Mouse (Mus musculus) embryonic facial prominence, embryonic 15.5 days (tissue): ENCODE measurements at regions not wholly inside any gene's neighbourhood (a gene's known extent, or its start where the extent isn't known, plus 50 kb on each side); places are given as distances from the start of the nearest gene placed in this dataset.

ENCODE experiments used
- ATAC-seq: fragments of 200-750 bp; cut with Nextera tagmentation; 2 replicates; pipeline ENCODE4 v1.8.0; 2017; ENCODE audit warnings: low read depth, moderate TSS enrichment; ENCODE audit not compliant: insufficient number of reproducible peaks, low FRiP score, low TSS enrichment
- H3K27ac ChIP-seq: fragments of 300-500 bp; sonication (generic); replicated peaks from 2 replicates; pipeline ENCODE4 v1.5.1; 2015; ENCODE audit warnings: mild to moderate bottlenecking, inconsistent platforms
- H3K27me3 ChIP-seq: fragments of 300-500 bp; sonication (generic); 2 replicates; pipeline ENCODE4 v1.6.1; 2015; ENCODE audit warnings: inconsistent platforms
- H3K36me3 ChIP-seq: fragments of 300-500 bp; sonication (generic); 2 replicates; pipeline ENCODE4 v1.6.1; 2015; ENCODE audit warnings: mild to moderate bottlenecking, inconsistent platforms
- H3K4me1 ChIP-seq: fragments of 300-500 bp; sonication (generic); 2 replicates; pipeline ENCODE4 v1.6.1; 2015; ENCODE audit warnings: inconsistent platforms
- H3K4me2 ChIP-seq: fragments of 300-500 bp; sonication (generic); replicated peaks from 2 replicates; pipeline ENCODE4 v1.6.1; 2015; ENCODE audit warnings: mild to moderate bottlenecking, inconsistent platforms
- H3K4me3 ChIP-seq: fragments of 300-500 bp; sonication (generic); replicated peaks from 2 replicates; pipeline ENCODE4 v1.5.1; 2015; ENCODE audit warnings: mild to moderate bottlenecking, inconsistent platforms
- H3K9ac ChIP-seq: fragments of 300-500 bp; sonication (generic); 2 replicates; pipeline ENCODE4 v1.6.1; 2015; ENCODE audit warnings: inconsistent platforms
- H3K9me3 ChIP-seq: fragments of 300-500 bp; sonication (generic); replicated peaks from 2 replicates; pipeline ENCODE4 v1.6.1; 2016; ENCODE audit warnings: inconsistent platforms
- WGBS: fragments of 180-500 bp; shearing (Covaris S2); methylation state at CpG from one replicate; pipeline ENCODE4 v1.1.7; 2015; 5-methylcytosine and 5-hydroxymethylcytosine counted together

- 73% methylated on average over 2 of the region's 2 CpGs for WGBS
- Histone ChIP-seq H3K36me3 (no peaks in the 10 kb centered on the region), H3K27ac (no peak overlapping the region)
Observed at GRCm38 (mm10) chr2:133456785-133457184, 95.2 kb upstream of the Bmp2 start.

GRCm38 (mm10) chr2:133458735-133459134 lies 93.2 kb upstream of the Bmp2 start:
- Histone ChIP-seq H3K27me3 (no peaks in the 10 kb centered on the region), H3K4me1 (no peaks in the 10 kb centered on the region), H3K4me3 (no peak overlapping the region), H3K9ac (no peak overlapping the region), H3K36me3 (no peaks in the 10 kb centered on the region), H3K4me2 (no peak overlapping the region), H3K27ac (no peak overlapping the region), H3K9me3 (no peaks in the 10 kb centered on the region)
- no peak for ATAC-seq
- WGBS: 52% methylated on average over 2 of the region's 2 CpGs

More at GRCm38 (mm10) chr2:133456785-133457184, 95.2 kb upstream of the Bmp2 start:
- Histone ChIP-seq H3K9ac (no peak overlapping the region), H3K9me3 (no peaks in the 10 kb centered on the region), H3K27me3 (no peaks in the 10 kb centered on the region), H3K4me3 (no peak overlapping the region), H3K4me2 (no peak overlapping the region), H3K4me1 (no peaks in the 10 kb centered on the region)
- no peak for ATAC-seq

- Histone ChIP-seq H3K4me2 (no peak overlapping the region), H3K9ac (no peak overlapping the region), H3K27ac (no peak overlapping the region), H3K27me3 (no peaks in the 10 kb centered on the region), H3K9me3 (no peaks in the 10 kb centered on the region), H3K36me3 (no peaks in the 10 kb centered on the region), H3K4me1 (no peaks in the 10 kb centered on the region), H3K4me3 (no peak overlapping the region)
- WGBS: 64% methylated on average over 7 of the region's 7 CpGs
- ATAC-seq: no peak
Observed at GRCm38 (mm10) chr2:133460814-133461213, 91.1 kb upstream of the Bmp2 start.

- Histone ChIP-seq H3K27ac (no peak overlapping the region), H3K36me3 (no peaks in the 10 kb centered on the region), H3K4me1 (no peaks in the 10 kb centered on the region), H3K9ac (no peak overlapping the region), H3K4me3 (no peak overlapping the region), H3K4me2 (no peak overlapping the region), H3K27me3 (no peaks in the 10 kb centered on the region), H3K9me3 (no peaks in the 10 kb centered on the region)
- WGBS: 91% methylated on average over 2 of the region's 2 CpGs
- no peak for ATAC-seq
Observed at GRCm38 (mm10) chr2:133462378-133462777, 89.6 kb upstream of the Bmp2 start.

- Histone ChIP-seq H3K4me2 (no peak overlapping the region), H3K9ac (no peak overlapping the region), H3K27ac (no peak overlapping the region), H3K4me1 (no peaks in the 10 kb centered on the region), H3K4me3 (no peak overlapping the region), H3K27me3 (no peaks in the 10 kb centered on the region), H3K36me3 (no peaks in the 10 kb centered on the region), H3K9me3 (no peaks in the 10 kb centered on the region)
- ATAC-seq: no peak
- WGBS: 82% methylated on average over 9 of the region's 9 CpGs
Observed at GRCm38 (mm10) chr2:133467170-133468168, 84.5 kb upstream of the Bmp2 start.

GRCm38 (mm10) chr2:133472966-133473744 lies 78.8 kb upstream of the Bmp2 start:
- WGBS: 61% methylated on average over 5 of the region's 5 CpGs
- Histone ChIP-seq H3K27ac (no peak overlapping the region), H3K27me3 (no peaks in the 10 kb centered on the region), H3K9ac (no peak overlapping the region), H3K9me3 (no peaks in the 10 kb centered on the region), H3K4me2 (no peak overlapping the region), H3K36me3 (no peaks in the 10 kb centered on the region), H3K4me3 (no peak overlapping the region), H3K4me1 (no peaks in the 10 kb centered on the region)
- no peak for ATAC-seq

- no peak overlapping the region for H3K4me2 ChIP-seq
- WGBS: 63% methylated on average over 1 of the region's 1 CpGs
- no peak overlapping the region for H3K4me3 ChIP-seq
- no peaks in the 10 kb centered on the region for H3K36me3 ChIP-seq
- no peak overlapping the region for H3K27ac ChIP-seq
- ATAC-seq: no peak
- no peak overlapping the region for H3K9ac ChIP-seq
- no peaks in the 10 kb centered on the region for H3K27me3 ChIP-seq
- H3K4me1 ChIP-seq: no peaks in the 10 kb centered on the region
- no peaks in the 10 kb centered on the region for H3K9me3 ChIP-seq
Observed at GRCm38 (mm10) chr2:133474174-133474573, 77.8 kb upstream of the Bmp2 start.

- WGBS: 81% methylated on average over 3 of the region's 3 CpGs
- Histone ChIP-seq H3K27me3 (no peaks in the 10 kb centered on the region), H3K9me3 (no peaks in the 10 kb centered on the region), H3K36me3 (no peaks in the 10 kb centered on the region), H3K27ac (no peak overlapping the region), H3K4me2 (no peak overlapping the region), H3K4me1 (no peaks in the 10 kb centered on the region), H3K4me3 (no peak overlapping the region), H3K9ac (no peak overlapping the region)
- ATAC-seq: no peak
Observed at GRCm38 (mm10) chr2:133480870-133481269, 71.1 kb upstream of the Bmp2 start.

- Histone ChIP-seq H3K36me3 (no peaks in the 10 kb centered on the region), H3K9ac (no peak overlapping the region), H3K4me1 (no peaks in the 10 kb centered on the region), H3K4me2 (no peak overlapping the region), H3K9me3 (no peaks in the 10 kb centered on the region), H3K27me3 (no peaks in the 10 kb centered on the region), H3K27ac (no peak overlapping the region), H3K4me3 (no peak overlapping the region)
- ATAC-seq: no peak
- 80% methylated on average over 6 of the region's 6 CpGs for WGBS
Observed at GRCm38 (mm10) chr2:133481305-133481704, 70.7 kb upstream of the Bmp2 start.

- no peak overlapping the region for H3K4me2 ChIP-seq
- H3K27ac ChIP-seq: no peak overlapping the region
- 77% methylated on average over 3 of the region's 3 CpGs for WGBS
- no peaks in the 10 kb centered on the region for H3K4me1 ChIP-seq
- H3K4me3 ChIP-seq: no peak overlapping the region
- H3K27me3 ChIP-seq: no peaks in the 10 kb centered on the region
- H3K36me3 ChIP-seq: no peaks in the 10 kb centered on the region
- H3K9ac ChIP-seq: no peak overlapping the region
- H3K9me3 ChIP-seq: no peaks in the 10 kb centered on the region
- no peak for ATAC-seq
Observed at GRCm38 (mm10) chr2:133481785-133482184, 70.2 kb upstream of the Bmp2 start.

GRCm38 (mm10) chr2:133495443-133495842 lies 56.5 kb upstream of the Bmp2 start:
- no peaks in the 10 kb centered on the region for H3K4me1 ChIP-seq
- no peak for ATAC-seq

More at GRCm38 (mm10) chr2:133495443-133495842, 56.5 kb upstream of the Bmp2 start:
- Histone ChIP-seq H3K27me3 (no peaks in the 10 kb centered on the region), H3K4me3 (no peak overlapping the region), H3K9ac (no peak overlapping the region), H3K36me3 (no peaks in the 10 kb centered on the region), H3K9me3 (no peaks in the 10 kb centered on the region), H3K4me2 (no peak overlapping the region), H3K27ac (no peak overlapping the region)
- WGBS: 71% methylated on average over 3 of the region's 3 CpGs
